Mouse (Mus musculus) brain, embryonic 14.5 days (tissue): ENCODE data around the gene Tsr1.

Experiments
- CTCF ChIP-seq: fragments of 200-500 bp; IDR thresholded peaks from 2 replicates; pipeline ENCODE4 v1.5.1; 2012; ENCODE audit warnings: inconsistent platforms, mild to moderate bottlenecking, moderate library complexity, borderline replicate concordance; ENCODE audit not compliant: insufficient read depth, insufficient read length; ENCODE audit errors: extremely low read depth
- POLR2A ChIP-seq: fragments of 200-500 bp; IDR thresholded peaks from 2 replicates; pipeline ENCODE4 v1.6.1; 2012; ENCODE audit warnings: mild to moderate bottlenecking, inconsistent platforms, borderline replicate concordance; ENCODE audit not compliant: poor library complexity, insufficient read depth, insufficient read length, severe bottlenecking; ENCODE audit errors: extremely low read depth

DNA sequence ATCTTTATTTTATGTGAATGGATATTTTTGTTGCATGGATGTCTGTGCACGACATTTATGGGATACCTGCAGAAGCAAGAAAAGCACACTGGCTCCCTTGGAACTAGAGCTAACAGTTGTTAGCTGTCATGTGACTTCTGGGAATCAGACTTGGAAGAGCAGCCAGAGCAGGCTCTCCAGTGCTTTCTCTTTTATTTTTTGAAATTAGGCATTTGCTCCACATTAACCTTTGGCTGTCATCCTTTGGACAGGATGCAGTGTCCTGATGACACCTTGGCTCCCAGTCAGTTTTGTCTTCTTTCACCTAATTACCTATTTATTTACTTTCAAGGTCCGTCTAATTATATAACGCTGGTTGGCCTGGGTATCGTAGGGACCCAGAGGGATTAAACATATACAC is 3.3 kb upstream of the Tsr1 start:
- no peak for TF ChIP-seq POLR2A
- no peak for TF ChIP-seq CTCF
